ENCODE assay signal across 8 mouse cellular contexts in genomic region chr15:79687175-79687574, GRCm38 (mm10). TPM values are rescaled to one million over a fixed set of nuclear protein-coding genes. Genes with fewer than 3 reads are reported as not detected.
A peak's percentile ranks its signal among the peaks of the same experiment; 100 is the strongest.
DNase-seq lines count a peak whose midpoint lies in the region; ATAC-seq lines count a peak whose summit lies in the region.

No protein-coding gene starts in this region.

- H3K27ac ChIP-seq in heart, embryonic 15.5 days, result peak overlapping the region; percentile 99
- peak overlapping the region; percentile 98 for H3K27ac ChIP-seq in lung, embryonic 16.5 days (ENCODE audit: low read length)

- DNase-seq in adrenal gland, postnatal 10 days, result peak; percentile 67
- no peak for DNase-seq in adrenal gland, adult 18-20 months (ENCODE audit: low spot score in 2 of 2)
- peak; percentile 76 for DNase-seq in testis, postnatal 10 days (ENCODE audit: low spot score)

- peak overlapping the region; percentile 91 for H3K9ac ChIP-seq in heart, embryonic 15.5 days
- H3K9ac ChIP-seq in lung, embryonic 16.5 days (ENCODE audit: low read length), result peak overlapping the region; percentile 90

- no peaks in the 10 kb centered on the region for H3K9me3 ChIP-seq in megakaryocyte, embryonic 14.5 days
- no peaks in the 10 kb centered on the region for H3K9me3 ChIP-seq in heart, embryonic 15.5 days (replicated peaks)
- no peaks in the 10 kb centered on the region for H3K9me3 ChIP-seq in lung, embryonic 16.5 days (ENCODE audit: control insufficient read depth, low read length)

- no peaks in the 10 kb centered on the region for H3K27me3 ChIP-seq in megakaryocyte, embryonic 14.5 days (replicated peaks)
- no peaks in the 10 kb centered on the region for H3K27me3 ChIP-seq in heart, embryonic 15.5 days
- H3K27me3 ChIP-seq in lung, embryonic 16.5 days (ENCODE audit: control insufficient read depth, insufficient read depth, low read depth, low read length), result no peaks in the 10 kb centered on the region

- ATAC-seq in megakaryocyte, adult 5-6 weeks (ENCODE audit: poor library complexity, severe bottlenecking), result no peak
- ATAC-seq in heart, embryonic 15.5 days (replicated peaks; ENCODE audit: insufficient number of reproducible peaks, insufficient read depth, low FRiP score, low read depth), result 0 out of 2 replicates have a peak, but pooled peaks have one; percentile 0
- no peak for ATAC-seq in lung, embryonic 16.5 days (ENCODE audit: low read depth)
- ATAC-seq in cerebellum, adult (ENCODE audit: insufficient number of reproducible peaks, low FRiP score, low TSS enrichment), result no peak

- H3K4me1 ChIP-seq in megakaryocyte, embryonic 14.5 days, result peaks cover 74% of the 10 kb centered on the region
- peaks cover 64% of the 10 kb centered on the region for H3K4me1 ChIP-seq in heart, embryonic 15.5 days (replicated peaks)
- peaks cover 41% of the 10 kb centered on the region for H3K4me1 ChIP-seq in lung, embryonic 16.5 days (replicated peaks; ENCODE audit: control insufficient read depth, insufficient read depth, low read length)

- H3K36me3 ChIP-seq in megakaryocyte, embryonic 14.5 days (replicated peaks; ENCODE audit: low read length), result peaks cover 5% of the 10 kb centered on the region
- no peaks in the 10 kb centered on the region for H3K36me3 ChIP-seq in heart, embryonic 15.5 days
- no peaks in the 10 kb centered on the region for H3K36me3 ChIP-seq in lung, embryonic 16.5 days (ENCODE audit: control insufficient read depth, insufficient read depth, low read length)

- peak overlapping the region; percentile 97 for H3K4me3 ChIP-seq in megakaryocyte, embryonic 14.5 days (replicated peaks)
- peak overlapping the region; percentile 83 for H3K4me3 ChIP-seq in heart, embryonic 15.5 days
- peak overlapping the region; percentile 80 for H3K4me3 ChIP-seq in lung, embryonic 16.5 days (ENCODE audit: low read length)

- H3K4me2 ChIP-seq in heart, embryonic 15.5 days, result peak overlapping the region; percentile 73
- H3K4me2 ChIP-seq in lung, embryonic 16.5 days (ENCODE audit: low read depth, low read length), result peak overlapping the region; percentile 55

- WGBS in heart, embryonic 15.5 days, result 0% methylated on average over 33 of the region's 33 CpGs
- WGBS in lung, embryonic 16.5 days, result under 1% methylated on average over 33 of the region's 33 CpGs

RNA-seq across cellular contexts. Expression of gene Josd1, which starts 0.5 kb away (rescaled TPM):
- total RNA-seq in adrenal gland, postnatal 10 days (2021), result 10 to 100 TPM; 45.1 to 50.7 TPM
- 10 to 100 TPM; 35.9 to 40.3 TPM for total RNA-seq in adrenal gland, adult 18-20 months (2021)
- 5.4 and 16.7 TPM in 2 replicates for polyA plus RNA-seq in megakaryocyte, embryonic 14.5 days (2012; ENCODE audit: insufficient read depth, low replicate concordance)
- total RNA-seq in megakaryocyte, adult 5-6 weeks (2015), result 6.7 and 8.0 TPM in 2 replicates
- total RNA-seq in megakaryocyte, adult 5-6 weeks (2017), result 10.7 and 13.0 TPM in 2 replicates
- 20.6 and 24.5 TPM in 2 replicates for polyA plus RNA-seq in heart, embryonic 15.5 days (2015; fragmentation: Nextera tagmentation; extraction: Ambion mirVana)
- polyA plus RNA-seq in lung, embryonic 16.5 days (2015; fragmentation: Nextera tagmentation; extraction: Ambion mirVana), result 15.8 and 16.1 TPM in 2 replicates

RNA-seq across cellular contexts. Expression of gene Gtpbp1, which starts 3.5 kb away (rescaled TPM):
- total RNA-seq in adrenal gland, postnatal 10 days (2021), result 10 to 100 TPM; 26.7 to 30.0 TPM
- total RNA-seq in adrenal gland, adult 18-20 months (2021), result 10 to 100 TPM; 28.8 to 30.2 TPM
- polyA plus RNA-seq in megakaryocyte, embryonic 14.5 days (2012; ENCODE audit: insufficient read depth, low replicate concordance), result 42.4 and 70.4 TPM in 2 replicates
- total RNA-seq in megakaryocyte, adult 5-6 weeks (2015), result 31.2 and 31.9 TPM in 2 replicates
- 36.8 and 56.8 TPM in 2 replicates for total RNA-seq in megakaryocyte, adult 5-6 weeks (2017)
- polyA plus RNA-seq in heart, embryonic 15.5 days (2015; fragmentation: Nextera tagmentation; extraction: Ambion mirVana), result 23.7 and 30.0 TPM in 2 replicates
- polyA plus RNA-seq in lung, embryonic 16.5 days (2015; fragmentation: Nextera tagmentation; extraction: Ambion mirVana), result 30.1 and 30.4 TPM in 2 replicates

RNA-seq across cellular contexts. Expression of gene Tomm22, which starts 16.5 kb away (rescaled TPM):
- 100 to 1,000 TPM; 143 to 156 TPM for total RNA-seq in adrenal gland, postnatal 10 days (2021)
- 100 to 1,000 TPM; 102 to 112 TPM for total RNA-seq in adrenal gland, adult 18-20 months (2021)
- polyA plus RNA-seq in megakaryocyte, embryonic 14.5 days (2012; ENCODE audit: insufficient read depth, low replicate concordance), result 60.9 and 120 TPM in 2 replicates
- total RNA-seq in megakaryocyte, adult 5-6 weeks (2015), result 161 and 184 TPM in 2 replicates
- 81.2 and 82.1 TPM in 2 replicates for total RNA-seq in megakaryocyte, adult 5-6 weeks (2017)
- 218 and 234 TPM in 2 replicates for polyA plus RNA-seq in heart, embryonic 15.5 days (2015; fragmentation: Nextera tagmentation; extraction: Ambion mirVana)
- polyA plus RNA-seq in lung, embryonic 16.5 days (2015; fragmentation: Nextera tagmentation; extraction: Ambion mirVana), result 225 and 239 TPM in 2 replicates

RNA-seq across cellular contexts. Expression of gene Cby1, which starts 28.2 kb away (rescaled TPM):
- 10 to 100 TPM; 22.7 to 26.0 TPM for total RNA-seq in adrenal gland, postnatal 10 days (2021)
- total RNA-seq in adrenal gland, adult 18-20 months (2021), result 10 to 100 TPM; 16.9 to 18.7 TPM
- 122 and 127 TPM in 2 replicates for polyA plus RNA-seq in megakaryocyte, embryonic 14.5 days (2012; ENCODE audit: insufficient read depth, low replicate concordance)
- total RNA-seq in megakaryocyte, adult 5-6 weeks (2015), result 9.9 and 12.9 TPM in 2 replicates
- 45.0 and 52.0 TPM in 2 replicates for total RNA-seq in megakaryocyte, adult 5-6 weeks (2017)
- 51.0 and 52.5 TPM in 2 replicates for polyA plus RNA-seq in heart, embryonic 15.5 days (2015; fragmentation: Nextera tagmentation; extraction: Ambion mirVana)
- 72.4 and 73.0 TPM in 2 replicates for polyA plus RNA-seq in lung, embryonic 16.5 days (2015; fragmentation: Nextera tagmentation; extraction: Ambion mirVana)

RNA-seq across cellular contexts. Expression of gene Fam227a, which starts 28.4 kb away (rescaled TPM):
- total RNA-seq in adrenal gland, postnatal 10 days (2021), result 1 to 10 TPM; 2.8 to 3.1 TPM
- total RNA-seq in adrenal gland, adult 18-20 months (2021), result 1 to 10 TPM; 1.5 to 2.0 TPM
- 0.38 and 2.9 TPM in 2 replicates for polyA plus RNA-seq in megakaryocyte, embryonic 14.5 days (2012; ENCODE audit: insufficient read depth, low replicate concordance)
- total RNA-seq in megakaryocyte, adult 5-6 weeks (2015), result 0.20 and 0.87 TPM in 2 replicates
- 0.12 and 1.2 TPM in 2 replicates for total RNA-seq in megakaryocyte, adult 5-6 weeks (2017)
- polyA plus RNA-seq in heart, embryonic 15.5 days (2015; fragmentation: Nextera tagmentation; extraction: Ambion mirVana), result 0.39 and 0.81 TPM in 2 replicates
- 1.4 and 1.8 TPM in 2 replicates for polyA plus RNA-seq in lung, embryonic 16.5 days (2015; fragmentation: Nextera tagmentation; extraction: Ambion mirVana)

Comparison
In these comparisons a context has a peak if more than half of its experiments do, and no peak if none do; other contexts are left out.
1. DNase-seq: peak in adrenal gland, postnatal 10 days (single experiment) and testis, postnatal 10 days (single experiment); none in adrenal gland, adult 18-20 months (0 of 2).
2. Peak in every context shown above with its lines, with median percentiles within 50 percentile points of each other: H3K4me3 ChIP-seq.